Mouse (Mus musculus): ENCODE data around the gene Egflam. TPM values are rescaled to one million over a fixed set of nuclear protein-coding genes. Genes with fewer than 3 reads are reported as not detected.

Gene Egflam
- polyA plus RNA-seq, 1 experiment from 2014 or later = 32.7 TPM

GRCm38 (mm10) chr15:7197652-7198445 is 200.3 kb downstream of the Egflam start:
- peaks cover 30% of the 10 kb centered on the region for H3K4me1 ChIP-seq (replicated peaks; ENCODE audit: control insufficient read depth, insufficient read depth, low read length)
- no peak overlapping the region for H3K4me2 ChIP-seq (ENCODE audit: low read depth, low read length)
- no peak overlapping the region for H3K4me3 ChIP-seq (ENCODE audit: low read length)
- no peak overlapping the region for H3K9ac ChIP-seq (ENCODE audit: low read length)
- H3K27me3 ChIP-seq (ENCODE audit: control insufficient read depth, insufficient read depth, low read depth, low read length) = no peaks in the 10 kb centered on the region
- H3K9me3 ChIP-seq (ENCODE audit: control insufficient read depth, low read length) = no peaks in the 10 kb centered on the region
- no peak for ATAC-seq (ENCODE audit: low read depth)
- no peaks in the 10 kb centered on the region for H3K36me3 ChIP-seq (ENCODE audit: control insufficient read depth, insufficient read depth, low read length)
- 86% methylated on average over 3 of the region's 3 CpGs for WGBS
- H3K27ac ChIP-seq (ENCODE audit: low read length) = no peak overlapping the region

- H3K9ac ChIP-seq (ENCODE audit: low read length) = no peak overlapping the region
- H3K27ac ChIP-seq (ENCODE audit: low read length) = peak overlapping the region; percentile 28; the same call in 1 of the 2 replicates
- H3K36me3 ChIP-seq (ENCODE audit: control insufficient read depth, insufficient read depth, low read length) = peaks cover 10% of the 10 kb centered on the region
- H3K9me3 ChIP-seq (ENCODE audit: control insufficient read depth, low read length) = no peaks in the 10 kb centered on the region
- no peak overlapping the region for H3K4me3 ChIP-seq (ENCODE audit: low read length)
- H3K4me1 ChIP-seq (replicated peaks; ENCODE audit: control insufficient read depth, insufficient read depth, low read length) = peaks cover 19% of the 10 kb centered on the region
- no peak overlapping the region for H3K4me2 ChIP-seq (ENCODE audit: low read depth, low read length)
- no peaks in the 10 kb centered on the region for H3K27me3 ChIP-seq (ENCODE audit: control insufficient read depth, insufficient read depth, low read depth, low read length)
- ATAC-seq (ENCODE audit: low read depth) = no peak
- 60% methylated on average over 6 of the region's 6 CpGs for WGBS
Measured at GRCm38 (mm10) chr15:7194748-7195221, 203.4 kb downstream of the Egflam start.

DNA sequence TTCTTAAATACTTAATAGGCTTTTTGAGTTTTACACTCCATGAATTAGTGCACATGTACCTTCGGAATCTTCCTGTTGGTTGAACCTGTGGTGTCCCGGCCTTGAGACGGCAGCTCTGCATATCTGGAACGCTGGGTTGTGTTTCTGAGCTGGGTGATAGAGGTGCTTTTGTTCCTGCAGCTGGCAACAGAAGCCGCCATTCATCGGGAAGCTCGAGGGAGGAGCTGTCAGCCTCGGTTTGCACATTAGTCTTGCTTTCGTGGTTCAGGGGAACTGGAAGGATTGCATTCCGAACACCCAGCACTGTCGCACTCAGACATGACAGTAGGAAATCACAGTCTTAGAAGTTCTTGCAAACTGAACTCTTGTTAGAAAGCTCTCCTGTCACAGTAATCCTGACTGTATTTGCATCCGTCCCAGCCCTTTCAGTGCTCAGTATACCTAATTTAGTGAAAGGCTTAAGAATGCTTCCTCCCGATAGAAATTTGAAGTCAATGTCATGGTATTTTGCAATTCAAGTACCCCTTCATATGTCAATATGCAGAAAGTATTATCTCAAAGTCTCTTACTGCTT is 204.0 kb downstream of the Egflam start:
- Histone ChIP-seq H3K36me3 (ENCODE audit: control insufficient read depth, insufficient read depth, low read length) (peaks cover 11% of the 10 kb centered on the region), H3K9ac (ENCODE audit: low read length) (no peak overlapping the region), H3K4me2 (ENCODE audit: low read depth, low read length) (no peak overlapping the region), H3K27ac (ENCODE audit: low read length) (peak overlapping the region; percentile 45), H3K9me3 (ENCODE audit: control insufficient read depth, low read length) (no peaks in the 10 kb centered on the region), H3K4me3 (ENCODE audit: low read length) (no peak overlapping the region), H3K4me1 (replicated peaks; ENCODE audit: control insufficient read depth, insufficient read depth, low read length) (peaks cover 20% of the 10 kb centered on the region), H3K27me3 (ENCODE audit: control insufficient read depth, insufficient read depth, low read depth, low read length) (no peaks in the 10 kb centered on the region)
- 34% methylated on average over 13 of the region's 13 CpGs for WGBS
- peak; percentile 5; the same call in 1 of the 2 replicates for ATAC-seq (ENCODE audit: low read depth)

- Histone ChIP-seq H3K9me3 (ENCODE audit: control insufficient read depth, low read length) (no peaks in the 10 kb centered on the region), H3K27ac (ENCODE audit: low read length) (no peak overlapping the region), H3K36me3 (ENCODE audit: control insufficient read depth, insufficient read depth, low read length) (peaks cover 15% of the 10 kb centered on the region), H3K27me3 (ENCODE audit: control insufficient read depth, insufficient read depth, low read depth, low read length) (no peaks in the 10 kb centered on the region), H3K4me2 (ENCODE audit: low read depth, low read length) (no peak overlapping the region), H3K4me3 (ENCODE audit: low read length) (no peak overlapping the region), H3K9ac (ENCODE audit: low read length) (no peak overlapping the region), H3K4me1 (replicated peaks; ENCODE audit: control insufficient read depth, insufficient read depth, low read length) (peaks cover 18% of the 10 kb centered on the region)
- no peak for ATAC-seq (ENCODE audit: low read depth)
- WGBS = 96% methylated on average over 2 of the region's 2 CpGs
Measured at GRCm38 (mm10) chr15:7192582-7192981, 205.6 kb downstream of the Egflam start.

DNA sequence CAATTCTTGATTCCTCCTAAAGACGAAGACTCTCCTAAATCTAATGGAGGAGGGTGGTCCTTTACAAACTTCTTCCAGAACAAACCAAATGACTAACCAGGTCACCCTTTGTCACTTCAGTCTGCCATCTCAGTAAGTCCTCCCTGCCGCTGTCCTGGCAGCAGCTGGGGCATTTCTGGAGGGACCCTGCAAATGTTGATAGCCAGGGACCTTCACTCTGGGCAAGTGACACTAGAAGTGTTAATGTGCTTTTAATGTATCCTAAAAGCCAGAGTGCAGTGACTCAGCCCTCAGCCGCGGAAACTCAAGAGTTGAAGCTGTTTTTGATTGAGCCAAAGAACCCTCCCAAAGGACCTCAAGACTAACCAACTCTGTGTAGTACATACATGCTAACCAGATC is 207.1 kb downstream of the Egflam start:
- peaks cover 18% of the 10 kb centered on the region for H3K4me1 ChIP-seq (replicated peaks; ENCODE audit: control insufficient read depth, insufficient read depth, low read length)
- peak; percentile 6; the same call in 1 of the 2 replicates for ATAC-seq (ENCODE audit: low read depth)
- H3K27me3 ChIP-seq (ENCODE audit: control insufficient read depth, insufficient read depth, low read depth, low read length) = no peaks in the 10 kb centered on the region
- 66% methylated on average over 4 of the region's 4 CpGs for WGBS
- H3K9ac ChIP-seq (ENCODE audit: low read length) = no peak overlapping the region
- H3K9me3 ChIP-seq (ENCODE audit: control insufficient read depth, low read length) = no peaks in the 10 kb centered on the region
- no peak overlapping the region for H3K4me2 ChIP-seq (ENCODE audit: low read depth, low read length)
- H3K36me3 ChIP-seq (ENCODE audit: control insufficient read depth, insufficient read depth, low read length) = peaks cover 24% of the 10 kb centered on the region
- H3K27ac ChIP-seq (ENCODE audit: low read length) = 0 out of 2 replicates have a peak overlapping the region, but pooled peaks have one; percentile 6
- no peak overlapping the region for H3K4me3 ChIP-seq (ENCODE audit: low read length)

GRCm38 (mm10) chr15:7189678-7190454 is 208.3 kb downstream of the Egflam start:
- Histone ChIP-seq H3K4me2 (ENCODE audit: low read depth, low read length) (no peak overlapping the region), H3K9ac (ENCODE audit: low read length) (no peak overlapping the region), H3K4me1 (replicated peaks; ENCODE audit: control insufficient read depth, insufficient read depth, low read length) (peaks cover 14% of the 10 kb centered on the region), H3K36me3 (ENCODE audit: control insufficient read depth, insufficient read depth, low read length) (peaks cover 32% of the 10 kb centered on the region), H3K27ac (ENCODE audit: low read length) (peak overlapping the region; percentile 18; the same call in 1 of the 2 replicates), H3K4me3 (ENCODE audit: low read length) (no peak overlapping the region), H3K9me3 (ENCODE audit: control insufficient read depth, low read length) (0 out of 2 replicates have a peak, but pooled peaks cover 2% of the 10 kb centered on the region), H3K27me3 (ENCODE audit: control insufficient read depth, insufficient read depth, low read depth, low read length) (no peaks in the 10 kb centered on the region)
- ATAC-seq (ENCODE audit: low read depth) = peak; percentile 36; the same call in 1 of the 2 replicates
- 68% methylated on average over 22 of the region's 22 CpGs for WGBS

- no peak; the same call in 1 of the 2 replicates for ATAC-seq (ENCODE audit: low read depth)
- H3K27me3 ChIP-seq (ENCODE audit: control insufficient read depth, insufficient read depth, low read depth, low read length) = no peaks in the 10 kb centered on the region
- H3K4me3 ChIP-seq (ENCODE audit: low read length) = no peak overlapping the region
- no peak overlapping the region for H3K9ac ChIP-seq (ENCODE audit: low read length)
- H3K36me3 ChIP-seq (ENCODE audit: control insufficient read depth, insufficient read depth, low read length) = peaks cover 40% of the 10 kb centered on the region
- H3K27ac ChIP-seq (ENCODE audit: low read length) = no peak overlapping the region
- WGBS = 75% methylated on average over 6 of the region's 6 CpGs
- no peak overlapping the region for H3K4me2 ChIP-seq (ENCODE audit: low read depth, low read length)
- H3K9me3 ChIP-seq (ENCODE audit: control insufficient read depth, low read length) = 0 out of 2 replicates have a peak, but pooled peaks cover 2% of the 10 kb centered on the region
- 0 out of 2 replicates have a peak, but pooled peaks cover 5% of the 10 kb centered on the region for H3K4me1 ChIP-seq (replicated peaks; ENCODE audit: control insufficient read depth, insufficient read depth, low read length)
Measured at GRCm38 (mm10) chr15:7187682-7188081, 210.5 kb downstream of the Egflam start.

DNA sequence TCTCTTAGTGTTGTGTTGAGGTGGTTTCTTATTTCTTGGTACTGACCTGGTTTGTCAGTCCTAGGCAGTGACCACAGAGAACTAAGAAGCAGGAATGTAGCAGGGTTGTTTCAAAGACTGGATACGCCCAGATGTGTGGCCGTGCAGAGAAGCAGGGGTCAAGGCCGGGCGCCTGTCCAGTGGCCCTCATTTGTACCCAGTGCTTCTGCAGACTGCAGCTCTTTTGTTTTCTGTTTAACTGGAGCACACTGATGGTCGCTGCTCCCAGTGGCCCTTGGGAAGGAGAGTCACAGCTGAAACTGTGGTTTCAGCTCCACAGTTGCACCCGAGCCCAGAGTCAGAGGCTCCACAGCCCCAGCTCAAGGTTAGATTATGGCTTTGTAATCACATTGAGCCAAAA is 217.6 kb downstream of the Egflam start:
- 87% methylated on average over 6 of the region's 6 CpGs for WGBS
- ATAC-seq (ENCODE audit: low read depth) = no peak
- Histone ChIP-seq H3K4me2 (ENCODE audit: low read depth, low read length) (no peak overlapping the region), H3K27ac (ENCODE audit: low read length) (no peak overlapping the region), H3K27me3 (ENCODE audit: control insufficient read depth, insufficient read depth, low read depth, low read length) (no peaks in the 10 kb centered on the region), H3K9me3 (ENCODE audit: control insufficient read depth, low read length) (0 out of 2 replicates have a peak, but pooled peaks cover 2% of the 10 kb centered on the region), H3K36me3 (ENCODE audit: control insufficient read depth, insufficient read depth, low read length) (peaks cover 36% of the 10 kb centered on the region), H3K9ac (ENCODE audit: low read length) (no peak overlapping the region), H3K4me3 (ENCODE audit: low read length) (no peak overlapping the region), H3K4me1 (replicated peaks; ENCODE audit: control insufficient read depth, insufficient read depth, low read length) (no peaks in the 10 kb centered on the region)
